Mouse (Mus musculus): ENCODE data around the gene Poldip2. TPM values are rescaled to one million over a fixed set of nuclear protein-coding genes. Genes with fewer than 3 reads are reported as not detected.
A peak's percentile ranks its signal among the peaks of the same experiment; 100 is the strongest.

Gene Poldip2
- polyA plus RNA-seq, 1 experiment from 2014 or later: 65.8 TPM

DNA sequence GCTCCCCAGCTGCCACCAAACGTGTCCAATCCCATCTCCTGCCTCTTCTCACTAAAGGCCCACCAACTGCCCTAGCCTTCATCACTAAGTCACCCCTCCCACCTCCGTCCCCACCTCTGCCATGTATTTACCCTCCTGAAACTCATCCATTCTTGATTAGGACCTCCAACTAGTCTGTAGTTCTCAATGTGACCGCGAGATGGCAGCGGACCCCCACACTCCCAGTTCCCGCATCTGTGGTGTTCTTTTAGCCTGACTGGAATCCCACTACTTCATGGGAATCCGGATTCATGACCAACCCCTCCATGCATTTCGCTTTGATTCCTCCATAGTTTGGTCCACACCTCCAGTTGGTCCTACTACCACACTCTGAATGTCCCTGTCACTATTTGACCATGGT, 23.8 kb upstream of the Poldip2 start:
- H3K9ac ChIP-seq (ENCODE audit: low read depth, low read length): no peak overlapping the region
- ATAC-seq: no peak

DNA sequence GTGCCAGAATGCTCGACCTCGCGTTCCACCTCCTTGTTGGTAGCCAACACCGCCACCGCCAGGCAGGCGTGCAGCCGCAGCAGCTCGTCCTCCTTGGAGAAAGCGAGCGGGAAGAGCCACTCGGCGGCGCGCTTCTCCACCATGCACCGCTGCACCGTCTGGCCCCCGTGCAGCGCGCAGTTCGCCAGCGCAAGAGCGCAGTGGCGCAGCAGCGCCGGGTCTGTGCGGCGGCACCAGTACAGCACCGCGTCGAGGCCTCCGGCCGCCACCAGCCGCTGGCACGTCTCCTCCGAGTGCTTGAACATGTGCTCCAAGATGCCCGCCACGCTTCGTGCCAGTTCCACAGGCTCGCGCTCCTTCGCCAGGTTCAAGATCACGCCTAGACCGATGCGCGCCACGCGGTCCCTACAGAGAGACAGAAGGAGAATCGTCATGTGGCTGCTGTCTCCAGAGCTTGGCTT, 21.2 kb upstream of the Poldip2 start:
- TF ChIP-seq CTCF (IDR thresholded peaks at IDR 0.05; ENCODE audit: low read depth): peak; percentile 66
- Histone ChIP-seq H3K27me3 (replicated peaks; ENCODE audit: control insufficient read depth, insufficient read depth, low read length) (peaks cover 68% of the 10 kb centered on the region), H3K27ac (ENCODE audit: low read depth, low read length) (no peak overlapping the region), H3K4me1 (replicated peaks; ENCODE audit: control insufficient read depth, insufficient read depth, low read length) (no peaks in the 10 kb centered on the region; the same call in 1 of the 2 replicates), H3K9ac (ENCODE audit: low read depth, low read length) (no peak overlapping the region), H3K36me3 (ENCODE audit: control insufficient read depth, insufficient read depth) (no peaks in the 10 kb centered on the region), H3K4me2 (replicated peaks; ENCODE audit: low read depth) (peak overlapping the region; percentile 47), H3K4me3 (ENCODE audit: low read depth, low read length) (peak overlapping the region; percentile 26), H3K9me3 (ENCODE audit: control insufficient read depth) (no peaks in the 10 kb centered on the region)
- ATAC-seq: no peak
- WGBS: 10% methylated on average over 48 of the region's 48 CpGs

More for the DNA sequence above, 23.8 kb upstream of the Poldip2 start:
- Histone ChIP-seq H3K4me3 (ENCODE audit: low read depth, low read length) (no peak overlapping the region), H3K9me3 (ENCODE audit: control insufficient read depth) (no peaks in the 10 kb centered on the region), H3K4me1 (replicated peaks; ENCODE audit: control insufficient read depth, insufficient read depth, low read length) (no peaks in the 10 kb centered on the region; the same call in 1 of the 2 replicates), H3K27me3 (replicated peaks; ENCODE audit: control insufficient read depth, insufficient read depth, low read length) (peaks cover 53% of the 10 kb centered on the region), H3K27ac (ENCODE audit: low read depth, low read length) (no peak overlapping the region), H3K36me3 (ENCODE audit: control insufficient read depth, insufficient read depth) (no peaks in the 10 kb centered on the region), H3K4me2 (replicated peaks; ENCODE audit: low read depth) (no peak overlapping the region)
- 3% methylated on average over 8 of the region's 8 CpGs for WGBS
- TF ChIP-seq CTCF (IDR thresholded peaks at IDR 0.05; ENCODE audit: low read depth): peak; percentile 89

DNA sequence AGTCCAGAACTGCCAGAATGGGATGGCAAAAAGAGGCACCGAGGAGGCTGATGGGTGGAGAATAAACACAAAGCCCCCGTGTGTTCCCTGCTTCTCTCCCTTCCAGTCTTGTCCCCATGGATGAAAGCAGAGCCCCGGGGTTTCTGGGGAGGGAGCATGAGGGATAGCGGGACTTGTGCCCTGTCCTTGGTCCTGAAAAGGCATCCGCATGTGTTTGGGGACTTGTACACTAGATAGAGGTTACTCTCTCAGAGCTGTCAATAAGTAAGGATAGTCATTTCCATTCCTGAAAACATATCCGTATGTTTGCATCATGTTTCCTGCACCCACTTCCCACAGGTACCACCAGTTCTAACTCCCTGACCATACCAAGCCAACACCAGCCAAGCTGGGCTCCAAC, 16.1 kb upstream of the Poldip2 start:
- Histone ChIP-seq H3K27me3 (replicated peaks; ENCODE audit: control insufficient read depth, insufficient read depth, low read length) (peaks cover 58% of the 10 kb centered on the region), H3K9ac (ENCODE audit: low read depth, low read length) (no peak overlapping the region), H3K9me3 (ENCODE audit: control insufficient read depth) (no peaks in the 10 kb centered on the region), H3K4me2 (replicated peaks; ENCODE audit: low read depth) (no peak overlapping the region), H3K27ac (ENCODE audit: low read depth, low read length) (no peak overlapping the region), H3K4me1 (replicated peaks; ENCODE audit: control insufficient read depth, insufficient read depth, low read length) (no peaks in the 10 kb centered on the region; the same call in 1 of the 2 replicates), H3K4me3 (ENCODE audit: low read depth, low read length) (no peak overlapping the region), H3K36me3 (ENCODE audit: control insufficient read depth, insufficient read depth) (no peaks in the 10 kb centered on the region)
- TF ChIP-seq CTCF (IDR thresholded peaks at IDR 0.05; ENCODE audit: low read depth): no peak
- ATAC-seq: no peak
- WGBS: 5% methylated on average over 6 of the region's 6 CpGs

DNA sequence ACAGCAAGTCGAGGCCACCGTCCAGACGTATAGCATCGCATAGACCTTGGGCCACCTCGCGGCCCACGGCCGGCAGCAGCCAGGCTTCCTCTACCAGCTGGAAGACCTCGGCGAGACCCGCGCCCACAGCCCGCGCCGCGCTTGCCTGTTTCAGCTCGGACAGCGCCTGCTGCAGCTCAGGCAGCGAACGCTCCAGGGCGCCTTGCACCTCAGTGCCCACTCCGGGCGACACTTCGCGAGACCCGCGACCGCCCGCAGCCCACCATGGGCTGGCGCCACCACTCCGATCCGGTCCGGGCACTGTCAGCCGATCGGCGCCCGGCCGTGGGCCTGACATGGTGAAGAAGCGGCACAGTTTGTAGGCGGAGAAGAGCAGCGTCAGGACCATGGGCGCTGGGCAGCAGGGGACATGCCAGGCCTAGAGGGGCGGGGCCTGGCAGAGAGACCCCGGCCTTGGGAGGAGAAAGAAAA, 14.9 kb upstream of the Poldip2 start:
- no peaks in the 10 kb centered on the region for H3K9me3 ChIP-seq (ENCODE audit: control insufficient read depth)
- 0 out of 2 replicates have a peak, but pooled peaks have one; percentile 7 for ATAC-seq
- H3K4me3 ChIP-seq (ENCODE audit: low read depth, low read length): peak overlapping the region; percentile 35
- peak overlapping the region; percentile 68 for H3K4me2 ChIP-seq (replicated peaks; ENCODE audit: low read depth)
- H3K27me3 ChIP-seq (replicated peaks; ENCODE audit: control insufficient read depth, insufficient read depth, low read length): peaks cover 48% of the 10 kb centered on the region
- WGBS: under 1% methylated on average over 44 of the region's 44 CpGs
- no peak overlapping the region for H3K9ac ChIP-seq (ENCODE audit: low read depth, low read length)
- H3K4me1 ChIP-seq (replicated peaks; ENCODE audit: control insufficient read depth, insufficient read depth, low read length): no peaks in the 10 kb centered on the region; the same call in 1 of the 2 replicates
- H3K27ac ChIP-seq (ENCODE audit: low read depth, low read length): no peak overlapping the region
- no peaks in the 10 kb centered on the region for H3K36me3 ChIP-seq (ENCODE audit: control insufficient read depth, insufficient read depth)
- 0 out of 2 replicates have a peak, but pooled peaks have one; percentile 7 for TF ChIP-seq CTCF (IDR thresholded peaks at IDR 0.05; ENCODE audit: low read depth)

DNA sequence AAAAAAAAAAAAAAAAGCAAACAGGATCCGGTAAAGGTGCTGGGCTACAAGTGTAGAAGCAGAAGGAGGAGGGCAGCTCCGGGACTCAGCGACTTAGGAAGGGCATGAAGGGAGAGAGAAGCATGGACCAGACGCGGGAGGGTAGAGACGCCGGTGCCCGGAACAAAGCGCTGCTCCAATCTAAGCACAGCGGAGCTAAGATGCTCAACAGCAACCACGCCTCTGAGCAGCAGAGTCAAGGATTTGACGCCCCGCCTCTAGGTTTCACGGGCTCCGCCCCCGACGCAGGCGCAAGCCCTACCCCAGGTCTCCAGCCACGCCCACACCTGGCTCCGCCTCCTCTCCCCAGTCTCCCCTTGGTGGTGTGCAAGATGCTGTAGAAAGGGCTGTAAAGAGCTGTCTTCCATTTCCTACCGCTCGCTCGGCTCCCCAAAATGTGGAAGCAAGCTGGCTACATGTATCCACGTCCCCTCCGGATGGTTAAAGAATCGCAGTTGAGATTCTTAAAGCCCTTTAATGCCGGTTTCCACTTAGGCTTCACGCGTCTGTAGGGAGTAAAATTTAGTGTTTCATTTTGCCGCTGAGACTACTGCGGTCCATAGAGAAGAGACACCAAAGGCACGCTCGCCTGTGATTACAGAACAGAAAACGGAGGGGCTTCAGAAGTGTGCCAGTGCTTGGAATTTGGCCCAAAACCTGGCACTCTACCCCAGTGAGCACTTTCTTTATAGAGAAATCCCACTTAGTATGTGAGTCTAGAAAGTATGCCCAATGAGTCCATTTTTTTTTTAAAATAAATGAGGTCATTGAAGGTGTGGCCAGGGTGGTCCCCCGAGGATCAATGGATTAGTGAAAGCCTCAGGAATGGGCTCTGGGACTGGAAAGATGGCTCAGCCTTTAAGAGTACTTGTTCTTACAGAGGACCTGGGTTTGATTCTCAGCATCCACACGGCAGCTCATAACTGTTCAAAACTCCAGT, 14.2 kb upstream of the Poldip2 start, which contains the start of gene Sarm1:
Gene Sarm1, minus strand, starts transcription at position 211 of the 979 bp plus-strand sequence.
- Histone ChIP-seq H3K4me2 (replicated peaks; ENCODE audit: low read depth) (peak within 1 kb of the TSS; percentile 68), H3K4me3 (ENCODE audit: low read depth, low read length) (peak within 1 kb of the TSS; percentile 35), H3K9ac (ENCODE audit: low read depth, low read length) (no peak within 1 kb of the TSS; the same call in 1 of the 2 replicates), H3K27me3 (replicated peaks; ENCODE audit: control insufficient read depth, insufficient read depth, low read length) (peaks cover 48% of the 10 kb centered on the region), H3K36me3 (ENCODE audit: control insufficient read depth, insufficient read depth) (no peaks in the 10 kb centered on the region), H3K9me3 (ENCODE audit: control insufficient read depth) (no peaks in the 10 kb centered on the region), H3K4me1 (replicated peaks; ENCODE audit: control insufficient read depth, insufficient read depth, low read length) (no peaks in the 10 kb centered on the region; the same call in 1 of the 2 replicates), H3K27ac (ENCODE audit: low read depth, low read length) (no peak within 1 kb of the TSS)
- no peak for TF ChIP-seq CTCF (IDR thresholded peaks at IDR 0.05; ENCODE audit: low read depth)
- 3% methylated on average over 34 of the region's 36 CpGs for WGBS
- ATAC-seq: peak; percentile 89

DNA sequence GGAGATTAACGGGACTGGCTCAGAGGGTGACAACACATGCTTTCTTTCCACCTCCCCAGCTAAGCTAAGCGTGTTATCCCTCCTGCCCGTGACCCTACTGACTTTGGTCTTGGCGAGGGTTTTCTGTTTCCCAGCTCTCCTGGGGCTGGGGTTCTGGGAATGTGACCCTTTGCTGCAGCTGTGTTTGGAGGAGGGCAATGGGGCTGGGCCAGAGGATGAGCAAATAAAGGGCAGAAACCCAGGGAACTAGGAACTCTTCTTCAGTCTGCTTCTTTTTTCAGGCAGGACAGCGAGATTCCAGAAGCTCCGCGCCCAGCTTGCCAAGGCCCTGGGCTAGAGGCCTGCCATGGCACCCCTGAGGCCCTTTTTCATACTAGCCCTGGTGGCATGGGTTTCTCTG, 13.0 kb upstream of the Poldip2 start, which contains the start of gene Vtn:
Gene Vtn, plus strand, starts transcription at position 88 of the 400 bp plus-strand sequence.
- no peak within 1 kb of the TSS for H3K27ac ChIP-seq (ENCODE audit: low read depth, low read length)
- H3K4me1 ChIP-seq (replicated peaks; ENCODE audit: control insufficient read depth, insufficient read depth, low read length): no peaks in the 10 kb centered on the region; the same call in 1 of the 2 replicates
- H3K4me2 ChIP-seq (replicated peaks; ENCODE audit: low read depth): peak within 1 kb of the TSS; percentile 68
- H3K4me3 ChIP-seq (ENCODE audit: low read depth, low read length): peak within 1 kb of the TSS; percentile 35
- H3K36me3 ChIP-seq (ENCODE audit: control insufficient read depth, insufficient read depth): no peaks in the 10 kb centered on the region
- H3K9me3 ChIP-seq (ENCODE audit: control insufficient read depth): no peaks in the 10 kb centered on the region
- no peak for TF ChIP-seq CTCF (IDR thresholded peaks at IDR 0.05; ENCODE audit: low read depth)
- H3K27me3 ChIP-seq (replicated peaks; ENCODE audit: control insufficient read depth, insufficient read depth, low read length): peaks cover 47% of the 10 kb centered on the region
- ATAC-seq: no peak
- 64% methylated on average over 7 of the region's 7 CpGs for WGBS
- no peak within 1 kb of the TSS; the same call in 1 of the 2 replicates for H3K9ac ChIP-seq (ENCODE audit: low read depth, low read length)
